Mouse (Mus musculus): ENCODE results near the gene Ccdc57. TPM values are rescaled to one million over a fixed set of nuclear protein-coding genes. Genes with fewer than 3 reads are reported as not detected.

Gene Ccdc57
- polyA plus RNA-seq, 1 experiment from 2014 or later = 8.4 TPM

DNA sequence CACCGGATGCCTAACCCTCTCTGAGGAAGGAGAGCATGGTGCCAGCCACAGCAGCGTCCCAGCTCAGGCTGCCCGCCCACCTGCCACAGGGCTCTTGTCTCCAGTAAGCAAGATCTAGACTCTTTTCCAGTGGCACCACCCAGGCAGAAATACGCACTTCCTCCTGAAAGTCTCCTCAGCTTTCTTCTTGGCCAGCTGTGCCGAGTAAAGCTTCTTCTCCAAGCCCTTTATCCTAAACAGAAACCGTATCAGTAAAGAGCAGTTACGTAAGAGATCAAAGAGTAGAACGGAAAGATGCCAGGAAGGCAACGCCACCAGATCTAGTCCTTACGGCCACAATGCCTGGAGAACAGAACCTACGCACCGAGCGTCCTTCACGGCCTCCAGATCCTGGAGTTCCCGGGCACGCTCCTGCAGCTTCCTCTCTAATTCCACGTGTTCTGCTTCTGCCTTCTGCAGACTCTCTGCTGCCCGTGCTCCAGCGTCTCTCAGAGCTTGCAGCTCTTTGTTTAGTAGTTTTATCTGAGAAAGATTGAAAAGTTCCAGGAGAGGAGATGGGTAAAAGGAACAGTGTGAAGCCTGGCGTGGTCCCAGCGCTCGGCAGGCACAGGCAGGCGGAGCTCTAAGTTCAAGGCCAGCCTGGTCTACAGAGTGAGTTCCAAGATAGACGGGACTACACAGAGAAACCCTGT is 29.4 kb downstream of the Ccdc57 start:
- H3K27me3 ChIP-seq = no peaks in the 10 kb centered on the region
- in situ Hi-C loops (cut with MboI; ENCODE audit: low pct_unique_long_range_greater_than_20kb) = loop anchor here (5.0 to 10.0 kb wide), 2 partner anchors 139 to 221 kb away; no protein-coding TSS in a partner anchor
- TF ChIP-seq CTCF (IDR thresholded peaks at IDR 0.05) = no peak
- DNase-seq (ENCODE audit: low read depth, low spot score) (no peak), ATAC-seq (no peak)
- CTCF ChIA-PET = interaction anchor here (0.8 to 1.1 kb wide), 2 partner anchors 62 to 138 kb away, joined by 3 read pairs; no protein-coding TSS in a partner anchor
- POLR2A ChIA-PET = interaction anchor here (0.7 kb wide), 1 partner anchor 39 kb away, joined by 3 read pairs; no protein-coding TSS in a partner anchor

GRCm38 (mm10) chr11:120902487-120903142 is 30.1 kb downstream of the Ccdc57 start:
- H3K27me3 ChIP-seq = no peaks in the 10 kb centered on the region
- no peak for TF ChIP-seq CTCF (IDR thresholded peaks at IDR 0.05)
- no peak for DNase-seq (ENCODE audit: low read depth, low spot score)
- ChIA-PET POLR2A (interaction anchor here (0.7 kb wide), 1 partner anchor 38 kb away, joined by 3 read pairs; no protein-coding TSS in a partner anchor), CTCF (interaction anchor here (1.1 kb wide), 1 partner anchor 62 kb away, joined by 3 read pairs; no protein-coding TSS in a partner anchor)
- in situ Hi-C loops (cut with MboI; ENCODE audit: low pct_unique_long_range_greater_than_20kb) = loop anchor here (5.0 to 10.0 kb wide), 2 partner anchors 140 to 222 kb away; no protein-coding TSS in a partner anchor
- no peak for ATAC-seq

DNA sequence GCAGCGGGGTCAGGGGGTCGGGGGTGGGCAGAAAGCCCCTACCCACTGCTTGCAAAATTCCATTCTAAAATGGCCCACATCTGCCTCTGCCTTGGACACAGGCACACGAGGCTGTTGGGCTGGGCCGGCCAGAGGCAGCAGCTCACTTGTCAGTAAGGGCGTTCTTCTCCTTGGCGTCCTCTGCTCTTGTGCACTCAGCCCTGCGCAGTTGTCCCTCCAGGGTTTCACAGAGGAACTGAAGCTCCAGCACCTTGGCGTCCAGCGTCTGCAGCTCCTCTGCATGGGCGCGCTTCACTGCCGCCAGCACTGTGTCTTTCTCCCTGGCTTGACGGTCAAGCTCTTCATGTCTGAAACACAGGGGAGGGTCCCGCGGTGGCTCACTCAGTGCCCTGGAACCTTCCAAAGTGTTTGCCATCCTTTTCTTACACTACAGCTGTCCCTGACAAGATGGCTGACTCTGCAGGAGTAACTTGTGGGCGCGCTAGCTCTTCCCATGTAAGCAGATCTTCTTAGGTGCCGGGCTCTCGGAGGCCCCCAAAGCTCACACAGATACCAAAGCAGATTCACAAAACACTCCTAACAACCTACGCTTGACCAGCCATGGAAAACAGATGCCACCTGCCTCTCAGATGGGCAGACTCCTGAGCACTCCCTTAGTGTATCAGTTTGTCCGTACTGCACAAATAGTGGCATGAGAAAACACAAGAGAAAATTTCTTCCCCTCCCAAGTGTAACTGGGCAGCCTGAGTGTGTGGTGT is 30.8 kb downstream of the Ccdc57 start:
- CTCF ChIA-PET = interaction anchor here (1.1 kb wide), 1 partner anchor 152 kb away, joined by 3 read pairs; no protein-coding TSS in a partner anchor
- no peak for ATAC-seq
- in situ Hi-C loops (cut with MboI; ENCODE audit: low pct_unique_long_range_greater_than_20kb) = loop anchor here (5.0 to 10.0 kb wide), 2 partner anchors 140 to 223 kb away; no protein-coding TSS in a partner anchor
- no peaks in the 10 kb centered on the region for H3K27me3 ChIP-seq
- POLR2A ChIA-PET = no interaction called here
- DNase-seq (ENCODE audit: low read depth, low spot score) = no peak
- TF ChIP-seq CTCF (IDR thresholded peaks at IDR 0.05) = no peak

GRCm38 (mm10) chr11:120900276-120901244 is 32.1 kb downstream of the Ccdc57 start:
- ChIA-PET POLR2A (no interaction called here), CTCF (interaction anchor here (1.1 kb wide), 1 partner anchor 153 kb away, joined by 3 read pairs; no protein-coding TSS in a partner anchor)
- TF ChIP-seq CTCF (IDR thresholded peaks at IDR 0.05) = no peak
- DNase-seq (ENCODE audit: low read depth, low spot score) (no peak), ATAC-seq (no peak)
- in situ Hi-C loops (cut with MboI; ENCODE audit: low pct_unique_long_range_greater_than_20kb) = loop anchor here (5.0 to 10.0 kb wide), 2 partner anchors 142 to 224 kb away; no protein-coding TSS in a partner anchor
- no peaks in the 10 kb centered on the region for H3K27me3 ChIP-seq

DNA sequence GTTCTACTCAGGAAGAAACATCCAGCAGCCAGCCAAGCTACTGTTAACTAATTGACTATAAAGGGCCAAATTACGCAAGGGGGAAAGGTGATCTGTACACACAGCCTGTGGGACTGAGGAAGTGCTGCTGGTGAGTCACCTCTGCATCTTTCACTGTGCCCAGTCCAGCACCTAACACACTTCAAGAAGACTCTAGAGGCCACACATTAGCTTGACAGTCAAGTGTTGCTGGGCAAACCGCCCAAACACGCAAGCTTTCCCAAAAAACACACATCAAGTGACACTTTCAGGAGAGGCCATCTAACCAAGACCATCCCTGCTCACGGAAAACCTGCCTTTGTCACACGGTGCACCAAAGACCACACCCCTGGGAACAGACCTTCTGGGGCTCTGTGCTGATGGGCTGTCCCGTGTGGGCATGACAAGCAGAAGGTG is 34.5 kb downstream of the Ccdc57 start:
- H3K27me3 ChIP-seq = no peaks in the 10 kb centered on the region
- ATAC-seq (peak; percentile 63), DNase-seq (ENCODE audit: low read depth, low spot score) (peak; percentile 7)
- CTCF ChIA-PET = no interaction called here
- TF ChIP-seq CTCF (IDR thresholded peaks at IDR 0.05) = no peak
- in situ Hi-C loops (cut with MboI; ENCODE audit: low pct_unique_long_range_greater_than_20kb) = no loop called here
- POLR2A ChIA-PET = no interaction called here

GRCm38 (mm10) chr11:120895441-120895840 is 37.2 kb downstream of the Ccdc57 start:
- no peaks in the 10 kb centered on the region for H3K27me3 ChIP-seq
- in situ Hi-C loops (cut with MboI; ENCODE audit: low pct_unique_long_range_greater_than_20kb) = no loop called here
- no peak for TF ChIP-seq CTCF (IDR thresholded peaks at IDR 0.05)
- DNase-seq (ENCODE audit: low read depth, low spot score) = no peak
- CTCF ChIA-PET = no interaction called here
- POLR2A ChIA-PET = no interaction called here
- ATAC-seq = no peak

DNA sequence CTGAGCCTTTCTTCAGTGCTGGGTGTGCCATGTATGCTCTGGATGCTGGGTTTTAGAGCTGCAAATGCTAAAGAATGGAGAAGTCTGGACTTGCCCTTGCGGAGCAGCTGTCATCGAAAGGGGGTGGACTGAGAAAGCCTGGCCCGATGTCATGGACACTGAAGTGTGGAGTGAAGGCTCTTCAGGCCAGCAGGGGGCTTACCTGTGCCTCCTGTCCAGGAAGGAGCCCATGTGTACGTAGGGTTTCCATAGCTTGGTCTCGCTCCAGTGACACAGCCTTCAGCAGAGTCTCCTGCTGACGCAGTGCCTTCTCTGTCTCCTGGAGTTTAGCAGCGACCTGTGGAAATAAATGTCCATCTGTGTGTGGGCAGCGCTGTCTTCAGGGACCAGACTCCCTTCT is 38.3 kb downstream of the Ccdc57 start:
- TF ChIP-seq CTCF (IDR thresholded peaks at IDR 0.05) = no peak
- POLR2A ChIA-PET = interaction anchor here (0.6 kb wide), 1 partner anchor 1150 kb away, joined by 7 read pairs; no protein-coding TSS in a partner anchor
- in situ Hi-C loops (cut with MboI; ENCODE audit: low pct_unique_long_range_greater_than_20kb) = no loop called here
- CTCF ChIA-PET = no interaction called here
- H3K27me3 ChIP-seq = no peaks in the 10 kb centered on the region
- ATAC-seq = no peak
- no peak for DNase-seq (ENCODE audit: low read depth, low spot score)

DNA sequence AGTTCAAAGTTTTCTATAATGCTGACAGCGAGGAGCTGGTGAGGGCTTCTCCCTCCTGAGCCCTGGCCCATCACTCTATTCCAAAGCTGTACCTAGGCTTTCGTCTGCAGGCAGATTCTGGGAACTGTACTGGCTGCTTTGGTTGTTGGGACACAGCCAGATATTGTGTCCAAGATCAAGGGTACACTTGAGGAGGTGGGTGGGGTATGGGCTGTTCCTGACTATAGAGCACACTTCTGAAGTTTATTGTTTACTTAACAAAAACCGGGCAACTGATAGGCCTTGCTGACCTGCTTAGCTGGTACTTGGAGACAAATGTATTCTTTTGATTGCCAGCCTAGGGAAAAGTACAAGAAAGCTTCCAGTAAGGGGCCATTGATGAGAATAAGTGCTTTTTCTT is 43.5 kb downstream of the Ccdc57 start:
- no peak for TF ChIP-seq CTCF (IDR thresholded peaks at IDR 0.05)
- ChIA-PET CTCF (interaction anchor here (1.3 kb wide), 1 partner anchor 17 kb away, joined by 3 read pairs; no protein-coding TSS in a partner anchor), POLR2A (no interaction called here)
- ATAC-seq (no peak), DNase-seq (ENCODE audit: low read depth, low spot score) (no peak)
- in situ Hi-C loops (cut with MboI; ENCODE audit: low pct_unique_long_range_greater_than_20kb) = no loop called here
- H3K27me3 ChIP-seq = no peaks in the 10 kb centered on the region

GRCm38 (mm10) chr11:120888718-120889117 is 44.0 kb downstream of the Ccdc57 start:
- POLR2A ChIA-PET = no interaction called here
- no peak for TF ChIP-seq CTCF (IDR thresholded peaks at IDR 0.05)
- DNase-seq (ENCODE audit: low read depth, low spot score) = no peak
- in situ Hi-C loops (cut with MboI; ENCODE audit: low pct_unique_long_range_greater_than_20kb) = no loop called here
- no peak for ATAC-seq
- H3K27me3 ChIP-seq = no peaks in the 10 kb centered on the region
- CTCF ChIA-PET = interaction anchor here (1.3 kb wide), 1 partner anchor 17 kb away, joined by 3 read pairs; no protein-coding TSS in a partner anchor
